Comparison of ENCODE assay signal across 8 mouse cellular contexts in genomic region chr7:10494786-10495521, GRCm38 (mm10). TPM values are rescaled to one million over a fixed set of nuclear protein-coding genes. Genes with fewer than 3 reads are reported as not detected.
A peak's percentile ranks its signal among the peaks of the same experiment; 100 is the strongest.
DNase-seq lines count a peak whose midpoint lies in the region; ATAC-seq and TF ChIP-seq lines count a peak whose summit lies in the region.

Gene Zik1 (minus strand): TSS chr7:10495394.

- DNase-seq in CD4-positive helper T cell, adult 2 months (ENCODE audit: low read depth, low spot score) = peak; percentile 77
- DNase-seq in c-Kit-positive CD71-negative TER-119-negative erythroid progenitor cells, embryonic 14.5 days (ENCODE audit: low read depth) = peak; percentile 58
- DNase-seq in fat pad, adult 2 months (ENCODE audit: extremely low read depth, low read depth, low spot score) = peak; percentile 5
- peak; percentile 91 for DNase-seq in limb, embryonic 14.5 days (ENCODE audit: low spot score)
- DNase-seq in spleen, postnatal 10 days (ENCODE audit: low spot score in 2 of 2) = peak; percentile 29 to 62

- no peak within 1 kb of the TSS for H3K27ac ChIP-seq in heart, embryonic 12.5 days (ENCODE audit: poor library complexity, severe bottlenecking)
- H3K27ac ChIP-seq in kidney, embryonic 15.5 days = 0 out of 2 replicates have a peak within 1 kb of the TSS, but pooled peaks have one; percentile 16
- 0 out of 2 replicates have a peak within 1 kb of the TSS, but pooled peaks have one; percentile 29 for H3K27ac ChIP-seq in limb, embryonic 14.5 days (replicated peaks; ENCODE audit: low read depth, low read length)
- peak within 1 kb of the TSS; percentile 87 for H3K27ac ChIP-seq in midbrain, embryonic 15.5 days

- no peak for TF ChIP-seq POLR2A in limb, embryonic 14.5 days (IDR thresholded peaks at IDR 0.05; ENCODE audit: borderline replicate concordance, extremely low read depth, insufficient read depth, insufficient read length)

- H3K4me1 ChIP-seq in heart, embryonic 12.5 days (replicated peaks) = peaks cover 8% of the 10 kb centered on the region
- H3K4me1 ChIP-seq in kidney, embryonic 15.5 days = peaks cover 14% of the 10 kb centered on the region
- H3K4me1 ChIP-seq in limb, embryonic 14.5 days (ENCODE audit: control insufficient read depth, insufficient read depth, low read length) = peaks cover 8% of the 10 kb centered on the region
- H3K4me1 ChIP-seq in midbrain, embryonic 15.5 days = peaks cover 27% of the 10 kb centered on the region

- H3K9me3 ChIP-seq in heart, embryonic 12.5 days (replicated peaks) = no peaks in the 10 kb centered on the region
- no peaks in the 10 kb centered on the region for H3K9me3 ChIP-seq in kidney, embryonic 15.5 days (replicated peaks)
- H3K9me3 ChIP-seq in limb, embryonic 14.5 days (ENCODE audit: control insufficient read depth, low read length) = no peaks in the 10 kb centered on the region
- H3K9me3 ChIP-seq in midbrain, embryonic 15.5 days = no peaks in the 10 kb centered on the region; the same call in 1 of the 2 replicates

- ATAC-seq in heart, embryonic 12.5 days (ENCODE audit: insufficient number of reproducible peaks, low FRiP score) = peak; percentile 94
- peak; percentile 99 for ATAC-seq in kidney, embryonic 15.5 days (replicated peaks; ENCODE audit: low FRiP score)
- ATAC-seq in limb, embryonic 14.5 days (ENCODE audit: low FRiP score, low read depth) = peak; percentile 99
- peak; percentile 99 for ATAC-seq in midbrain, embryonic 15.5 days (replicated peaks)

- H3K4me2 ChIP-seq in heart, embryonic 12.5 days = peak within 1 kb of the TSS; percentile 78
- H3K4me2 ChIP-seq in kidney, embryonic 15.5 days = peak within 1 kb of the TSS; percentile 64
- H3K4me2 ChIP-seq in limb, embryonic 14.5 days (replicated peaks; ENCODE audit: low read depth, low read length, severe bottlenecking) = peak within 1 kb of the TSS; percentile 57
- peak within 1 kb of the TSS; percentile 55 for H3K4me2 ChIP-seq in midbrain, embryonic 15.5 days

- peak within 1 kb of the TSS; percentile 85 for H3K9ac ChIP-seq in heart, embryonic 12.5 days
- peak within 1 kb of the TSS; percentile 63 for H3K9ac ChIP-seq in kidney, embryonic 15.5 days
- H3K9ac ChIP-seq in limb, embryonic 14.5 days (ENCODE audit: low read depth, low read length, severe bottlenecking) = peak within 1 kb of the TSS; percentile 81
- H3K9ac ChIP-seq in midbrain, embryonic 15.5 days = peak within 1 kb of the TSS; percentile 86

- peaks cover 25% of the 10 kb centered on the region for H3K36me3 ChIP-seq in heart, embryonic 12.5 days
- H3K36me3 ChIP-seq in kidney, embryonic 15.5 days = peaks cover 27% of the 10 kb centered on the region
- peaks cover 29% of the 10 kb centered on the region for H3K36me3 ChIP-seq in limb, embryonic 14.5 days (ENCODE audit: control insufficient read depth, insufficient read depth, low read length)
- H3K36me3 ChIP-seq in midbrain, embryonic 15.5 days (replicated peaks) = peaks cover 30% of the 10 kb centered on the region

- no peaks in the 10 kb centered on the region for H3K27me3 ChIP-seq in heart, embryonic 12.5 days (replicated peaks)
- H3K27me3 ChIP-seq in kidney, embryonic 15.5 days = no peaks in the 10 kb centered on the region
- no peaks in the 10 kb centered on the region for H3K27me3 ChIP-seq in limb, embryonic 14.5 days (ENCODE audit: control insufficient read depth, insufficient read depth, low read length)
- H3K27me3 ChIP-seq in midbrain, embryonic 15.5 days (replicated peaks) = no peaks in the 10 kb centered on the region

- H3K4me3 ChIP-seq in heart, embryonic 12.5 days = peak within 1 kb of the TSS; percentile 87
- H3K4me3 ChIP-seq in kidney, embryonic 15.5 days (replicated peaks) = peak within 1 kb of the TSS; percentile 66
- peak within 1 kb of the TSS; percentile 62 for H3K4me3 ChIP-seq in limb, embryonic 14.5 days (replicated peaks; ENCODE audit: low read length)
- peak within 1 kb of the TSS; percentile 76 for H3K4me3 ChIP-seq in midbrain, embryonic 15.5 days

- WGBS in heart, embryonic 12.5 days = 3% methylated on average over 33 of the region's 33 CpGs
- WGBS in kidney, embryonic 15.5 days = under 1% methylated on average over 33 of the region's 33 CpGs
- 1% methylated on average over 33 of the region's 33 CpGs for WGBS in limb, embryonic 14.5 days
- 1% methylated on average over 33 of the region's 33 CpGs for WGBS in midbrain, embryonic 15.5 days

RNA-seq across cellular contexts. Expression of gene Zik1, which starts in this region (rescaled TPM):
- 8.0 and 9.3 TPM in 2 replicates for polyA plus RNA-seq in heart, embryonic 12.5 days (2016; fragmentation: Nextera tagmentation; extraction: Ambion mirVana)
- 12.3 and 12.5 TPM in 2 replicates for polyA plus RNA-seq in kidney, embryonic 15.5 days (2015; fragmentation: Nextera tagmentation; extraction: Ambion mirVana)
- 7.8 and 8.6 TPM in 2 replicates for polyA plus RNA-seq in limb, embryonic 14.5 days (2012; rRNA removed)
- polyA plus RNA-seq in limb, embryonic 14.5 days (2014; fragmentation: Nextera tagmentation; extraction: Ambion mirVana) = 12.8 and 16.7 TPM in 2 replicates
- polyA plus RNA-seq in midbrain, embryonic 15.5 days (2015; fragmentation: Nextera tagmentation; extraction: Ambion mirVana) = 47.9 and 54.1 TPM in 2 replicates

Comparison
In these comparisons a context has a peak if more than half of its experiments do, and no peak if none do; other contexts are left out.
1. DNase-seq: peak in every context shown above with its lines; median percentile 91 in limb, embryonic 14.5 days; 77 in CD4-positive helper T cell, adult 2 months; 58 in c-Kit-positive CD71-negative TER-119-negative erythroid progenitor cells, embryonic 14.5 days; 46 in spleen, postnatal 10 days; 5 in fat pad, adult 2 months.